Mouse (Mus musculus) lung, embryonic 16.5 days (tissue): ENCODE measurements around the gene Duox1. TPM values are rescaled to one million over a fixed set of nuclear protein-coding genes. Genes with fewer than 3 reads are reported as not detected.

Source experiments
- ATAC-seq: fragments of 200-750 bp; cut with Nextera tagmentation; 2 replicates; pipeline ENCODE4 v1.8.0; 2017; ENCODE audit warnings: low read depth, mild to moderate bottlenecking, moderate library complexity
- H3K27ac ChIP-seq: fragments of 300-500 bp; sonication (generic); 2 replicates; pipeline ENCODE4 v1.5.1; 2014; ENCODE audit warnings: mild to moderate bottlenecking, control low read depth, low read length
- H3K27me3 ChIP-seq: fragments of 300-500 bp; sonication (generic); 2 replicates; pipeline ENCODE4 v1.6.1; 2014; ENCODE audit warnings: low read depth, low read length, mixed read lengths; ENCODE audit not compliant: control insufficient read depth, insufficient read depth
- H3K36me3 ChIP-seq: fragments of 300-500 bp; sonication (generic); 2 replicates; pipeline ENCODE4 v1.6.1; 2014; ENCODE audit warnings: low read length; ENCODE audit not compliant: control insufficient read depth, insufficient read depth
- H3K4me1 ChIP-seq: fragments of 300-500 bp; sonication (generic); replicated peaks from 2 replicates; pipeline ENCODE4 v1.6.1; 2014; ENCODE audit warnings: low read length, mixed read lengths; ENCODE audit not compliant: control insufficient read depth, insufficient read depth
- H3K4me2 ChIP-seq: fragments of 300-500 bp; sonication (generic); 2 replicates; pipeline ENCODE4 v1.6.1; 2014; ENCODE audit warnings: low read depth, low read length, control low read depth
- H3K4me3 ChIP-seq: fragments of 300-500 bp; sonication (generic); 2 replicates; pipeline ENCODE4 v1.5.1; 2014; ENCODE audit warnings: mild to moderate bottlenecking, low read length, control low read depth
- H3K9ac ChIP-seq: fragments of 300-500 bp; sonication (generic); 2 replicates; pipeline ENCODE4 v1.6.1; 2014; ENCODE audit warnings: low read length, control low read depth
- H3K9me3 ChIP-seq: fragments of 300-500 bp; sonication (generic); 2 replicates; pipeline ENCODE4 v1.6.1; 2016; ENCODE audit warnings: low read length; ENCODE audit not compliant: control insufficient read depth
- WGBS: fragments of 180-500 bp; shearing (Covaris S2); extraction: QIAGEN DNeasy Blood & Tissue Kit; methylation state at CpG from one replicate; pipeline ENCODE4 v1.1.7; 2014; 5-methylcytosine and 5-hydroxymethylcytosine counted together
- polyA plus RNA-seq: library from polyadenylated mRNA; unstranded; fragments of >200 nt; fragmentation: Nextera tagmentation; extraction: Ambion mirVana; gene quantifications from 2 replicates; pipeline ENCODE4 v1.2.1, GENCODE M21; 2015

Duox1 gene
- polyA plus RNA-seq, 1 experiment from 2014 or later, result 0.03 TPM

DNA sequence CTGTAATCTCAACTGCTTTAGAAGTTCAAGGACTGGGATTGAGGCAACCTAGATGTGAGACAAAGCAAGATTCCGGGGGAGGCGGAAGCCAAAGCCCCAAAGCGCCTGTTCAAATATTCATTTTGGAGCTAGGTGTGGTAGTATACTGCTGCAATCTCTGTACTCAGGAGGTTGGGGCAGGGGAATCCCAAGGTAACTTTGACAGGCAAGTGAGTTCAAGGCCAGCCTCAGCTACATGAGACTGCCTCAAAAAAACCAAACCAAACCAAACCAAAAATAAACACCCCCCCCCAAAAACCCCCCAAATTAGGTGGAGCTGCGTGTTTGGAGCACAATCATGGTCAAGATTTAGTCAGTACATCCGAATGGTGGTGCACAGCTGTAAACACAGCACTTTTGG, 58.5 kb downstream of the Duox1 start:
- Histone ChIP-seq H3K36me3 (no peaks in the 10 kb centered on the region), H3K4me3 (no peak overlapping the region), H3K9me3 (no peaks in the 10 kb centered on the region), H3K27ac (no peak overlapping the region), H3K4me1 (0 out of 2 replicates have a peak, but pooled peaks cover 2% of the 10 kb centered on the region), H3K4me2 (no peak overlapping the region), H3K27me3 (peaks cover 5% of the 10 kb centered on the region; the same call in 1 of the 2 replicates), H3K9ac (no peak overlapping the region)
- no peak for ATAC-seq
- 67% methylated on average over 5 of the region's 5 CpGs for WGBS

DNA sequence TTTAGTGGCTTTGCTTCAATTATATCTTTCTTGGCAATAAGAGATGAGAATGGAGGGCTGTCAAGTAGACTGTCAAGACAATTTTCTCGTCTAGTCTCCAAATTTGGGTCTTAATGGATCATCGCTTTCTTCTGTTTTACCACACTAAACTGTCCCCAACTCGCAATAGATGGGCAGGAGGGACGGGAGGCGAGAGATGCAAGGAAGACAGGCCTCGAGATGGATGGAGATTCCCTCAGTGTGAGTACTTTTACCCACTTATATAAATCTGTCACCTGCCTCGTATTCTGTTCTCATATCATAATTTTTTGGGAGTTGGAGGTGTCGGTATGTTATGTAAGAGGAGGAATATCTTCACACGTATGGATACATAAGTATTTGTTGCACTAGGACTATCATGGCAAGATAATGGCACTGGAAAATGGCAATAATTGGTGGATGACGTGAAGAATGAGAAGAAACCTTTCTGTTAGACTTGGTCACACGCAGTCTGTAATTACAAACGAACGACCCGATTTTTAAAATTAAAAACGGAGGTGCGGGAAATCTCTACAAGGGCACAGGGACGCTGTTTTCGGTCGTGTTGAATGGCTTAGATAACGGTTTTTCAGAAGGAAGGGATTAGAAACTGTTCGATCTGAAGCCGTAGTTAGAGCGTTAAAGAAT, 59.3 kb downstream of the Duox1 start:
- Histone ChIP-seq H3K36me3 (no peaks in the 10 kb centered on the region), H3K27ac (no peak overlapping the region; the same call in 1 of the 2 replicates), H3K4me1 (no peaks in the 10 kb centered on the region), H3K4me2 (peak overlapping the region; percentile 64), H3K9ac (peak overlapping the region; percentile 54), H3K4me3 (peak overlapping the region; percentile 81), H3K9me3 (no peaks in the 10 kb centered on the region), H3K27me3 (peaks cover 5% of the 10 kb centered on the region; the same call in 1 of the 2 replicates)
- 14% methylated on average over 23 of the region's 23 CpGs for WGBS
- no peak for ATAC-seq

DNA sequence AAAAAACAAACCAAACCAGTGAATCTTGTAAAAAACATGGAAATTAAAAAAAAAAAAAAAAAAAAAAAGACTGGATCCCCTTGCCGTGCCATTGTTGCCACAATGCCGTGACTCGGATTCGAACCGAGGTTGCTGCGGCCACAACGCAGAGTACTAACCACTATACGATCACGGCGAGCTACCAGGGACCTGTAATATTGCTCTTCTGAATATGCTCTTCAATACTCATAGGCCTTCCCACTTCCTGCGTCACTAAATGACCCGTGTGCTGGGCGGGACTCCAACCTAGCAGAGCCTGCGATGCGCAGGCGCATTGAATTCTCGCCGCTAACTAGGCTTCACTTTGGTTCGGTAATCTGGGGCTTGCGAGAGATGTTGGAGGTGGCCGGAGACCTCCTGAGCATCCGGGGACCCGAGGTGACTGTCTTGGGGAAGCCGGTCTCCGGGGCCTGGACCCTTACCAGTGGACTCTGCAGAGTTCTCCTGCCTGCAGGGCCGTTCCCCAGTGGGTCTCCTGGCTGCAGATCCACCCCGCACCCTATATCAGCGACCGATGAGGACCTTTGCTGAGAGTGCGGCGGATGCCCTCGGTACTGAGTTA, 60.0 kb downstream of the Duox1 start:
- peak; percentile 89 for ATAC-seq
- peak overlapping the region; percentile 93 for H3K27ac ChIP-seq
- H3K4me3 ChIP-seq, result peak overlapping the region; percentile 81
- H3K27me3 ChIP-seq, result peaks cover 5% of the 10 kb centered on the region; the same call in 1 of the 2 replicates
- H3K4me1 ChIP-seq, result no peaks in the 10 kb centered on the region
- H3K4me2 ChIP-seq, result peak overlapping the region; percentile 91
- H3K9ac ChIP-seq, result peak overlapping the region; percentile 80
- H3K36me3 ChIP-seq, result no peaks in the 10 kb centered on the region
- WGBS, result under 1% methylated on average over 32 of the region's 32 CpGs
- H3K9me3 ChIP-seq, result no peaks in the 10 kb centered on the region

DNA sequence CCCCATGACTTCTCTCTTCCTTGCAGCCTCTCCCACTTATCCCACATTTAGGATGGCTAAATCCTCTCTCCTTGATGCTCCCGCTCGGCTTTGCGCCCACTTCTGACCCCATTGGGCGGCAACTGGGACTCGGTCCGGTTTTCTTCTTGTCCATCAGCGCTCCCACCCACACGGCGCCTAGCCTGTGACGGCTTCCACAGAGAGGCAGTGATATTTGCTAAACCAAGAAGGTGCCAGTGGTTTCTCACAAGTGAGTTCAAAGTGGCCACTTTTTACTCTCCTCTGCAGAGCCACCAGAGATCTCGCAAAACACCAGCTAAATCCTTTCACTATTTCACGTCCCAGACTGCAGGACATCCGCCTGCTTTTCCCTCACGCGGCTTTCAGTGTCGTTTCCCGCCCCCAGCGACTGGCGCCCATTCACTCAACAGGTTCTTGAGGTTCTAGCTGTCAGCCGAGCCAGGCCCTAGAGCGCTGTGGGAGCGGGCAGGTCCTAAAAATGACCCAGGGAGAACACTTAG, 60.6 kb downstream of the Duox1 start:
- H3K4me3 ChIP-seq, result peak overlapping the region; percentile 81
- under 1% methylated on average over 22 of the region's 22 CpGs for WGBS
- peaks cover 4% of the 10 kb centered on the region for H3K4me1 ChIP-seq
- peak overlapping the region; percentile 80 for H3K9ac ChIP-seq
- no peaks in the 10 kb centered on the region; the same call in 1 of the 2 replicates for H3K27me3 ChIP-seq
- ATAC-seq, result no peak
- no peaks in the 10 kb centered on the region for H3K9me3 ChIP-seq
- no peaks in the 10 kb centered on the region for H3K36me3 ChIP-seq
- H3K27ac ChIP-seq, result peak overlapping the region; percentile 93
- peak overlapping the region; percentile 91 for H3K4me2 ChIP-seq

DNA sequence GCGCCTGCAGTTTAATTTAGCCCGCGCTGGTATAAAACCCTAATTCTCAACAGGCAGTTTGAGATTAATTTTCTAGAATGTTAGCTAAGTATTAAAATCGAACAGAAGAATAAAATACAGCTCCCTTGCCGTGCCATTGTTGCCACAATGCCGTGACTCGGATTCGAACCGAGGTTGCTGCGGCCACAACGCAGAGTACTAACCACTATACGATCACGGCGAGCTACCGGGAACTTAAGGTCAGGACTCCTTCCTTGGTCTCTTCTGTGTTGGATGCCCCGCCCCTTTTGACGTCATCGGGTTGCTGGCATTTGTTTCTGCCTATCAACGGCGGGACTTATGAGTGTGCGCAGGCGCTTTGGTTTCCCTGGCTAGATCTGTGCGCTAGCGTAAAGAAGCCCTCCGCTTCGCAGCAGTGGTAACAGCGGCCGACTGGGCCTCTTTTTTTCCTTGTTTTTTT, 61.8 kb downstream of the Duox1 start:
- Histone ChIP-seq H3K27me3 (no peaks in the 10 kb centered on the region), H3K36me3 (no peaks in the 10 kb centered on the region), H3K4me1 (peaks cover 4% of the 10 kb centered on the region), H3K9ac (peak overlapping the region; percentile 80), H3K9me3 (no peaks in the 10 kb centered on the region), H3K4me2 (peak overlapping the region; percentile 59), H3K4me3 (peak overlapping the region; percentile 74), H3K27ac (peak overlapping the region; percentile 95)
- WGBS, result under 1% methylated on average over 28 of the region's 28 CpGs
- ATAC-seq, result peak; percentile 89

DNA sequence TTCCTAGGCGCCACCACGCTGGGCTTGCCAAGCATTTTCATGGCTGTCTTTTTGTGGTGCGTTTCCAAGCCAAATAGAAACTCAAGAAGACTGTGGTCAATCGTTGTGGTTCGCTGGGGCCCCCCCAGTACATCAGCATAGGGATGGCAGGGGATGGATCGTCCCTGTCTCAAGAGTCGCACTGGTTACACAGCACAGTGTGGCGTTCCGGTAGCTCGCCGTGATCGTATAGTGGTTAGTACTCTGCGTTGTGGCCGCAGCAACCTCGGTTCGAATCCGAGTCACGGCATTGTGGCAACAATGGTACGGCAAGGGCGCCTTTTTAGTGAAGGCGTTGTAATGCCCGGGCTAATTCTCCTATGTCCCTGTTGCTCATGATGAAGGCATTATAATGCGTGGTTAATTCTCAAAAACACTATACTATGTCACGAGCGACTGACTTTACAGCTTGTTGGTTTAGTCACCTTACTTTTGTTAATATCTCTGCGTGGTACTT, 62.3 kb downstream of the Duox1 start:
- Histone ChIP-seq H3K4me1 (peaks cover 4% of the 10 kb centered on the region), H3K27me3 (no peaks in the 10 kb centered on the region), H3K4me3 (peak overlapping the region; percentile 74), H3K9ac (peak overlapping the region; percentile 80), H3K36me3 (no peaks in the 10 kb centered on the region), H3K9me3 (no peaks in the 10 kb centered on the region), H3K27ac (peak overlapping the region; percentile 95), H3K4me2 (peak overlapping the region; percentile 59)
- WGBS, result under 1% methylated on average over 26 of the region's 26 CpGs
- ATAC-seq, result peak; percentile 80

DNA sequence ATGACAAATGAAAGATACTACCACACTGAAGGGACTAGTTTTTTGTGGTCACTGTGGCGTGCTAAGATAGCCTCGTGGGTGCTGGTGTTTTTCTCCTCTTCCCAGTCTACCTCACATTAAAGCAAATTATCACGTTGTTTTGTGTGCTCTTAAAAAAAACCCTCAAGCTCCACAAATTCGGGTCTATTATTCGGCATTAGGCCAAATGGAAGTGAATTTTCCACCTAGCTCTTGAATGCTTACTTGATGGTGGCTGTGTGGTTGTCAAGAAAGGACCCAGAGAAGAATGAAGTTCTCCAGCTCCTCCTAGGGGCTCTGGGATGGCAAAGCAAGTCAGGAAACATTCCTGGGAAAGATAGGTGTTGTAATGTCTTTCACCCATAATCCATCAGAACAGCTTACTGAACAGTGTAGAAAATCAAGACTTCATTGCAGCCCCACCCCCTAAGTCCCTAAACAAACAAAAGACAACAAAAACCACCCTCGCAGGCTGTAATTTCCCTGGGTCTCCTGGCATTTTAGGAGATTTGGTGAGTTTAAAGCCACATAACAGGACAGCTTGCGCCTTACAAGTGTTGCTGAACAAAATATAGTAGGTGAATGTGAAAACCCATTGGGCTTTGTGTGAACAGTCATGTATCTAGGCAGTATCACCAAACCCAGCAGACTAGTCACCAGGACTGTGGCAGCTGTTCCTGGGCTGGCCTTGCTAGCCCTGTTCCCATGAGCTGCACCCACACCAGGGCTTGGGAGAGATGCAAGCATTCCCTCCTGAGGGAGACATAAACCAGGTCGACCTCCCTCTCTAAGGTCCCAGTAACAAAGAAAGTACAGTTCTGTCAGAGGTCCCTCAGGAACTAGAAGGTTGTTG, 63.2 kb downstream of the Duox1 start:
- Histone ChIP-seq H3K4me2 (peak overlapping the region; percentile 59), H3K4me3 (peak overlapping the region; percentile 74), H3K9me3 (no peaks in the 10 kb centered on the region), H3K36me3 (no peaks in the 10 kb centered on the region), H3K4me1 (peaks cover 4% of the 10 kb centered on the region), H3K9ac (no peak overlapping the region), H3K27ac (peak overlapping the region; percentile 52; the same call in 1 of the 2 replicates), H3K27me3 (no peaks in the 10 kb centered on the region)
- ATAC-seq, result no peak
- WGBS, result 14% methylated on average over 8 of the region's 8 CpGs

DNA sequence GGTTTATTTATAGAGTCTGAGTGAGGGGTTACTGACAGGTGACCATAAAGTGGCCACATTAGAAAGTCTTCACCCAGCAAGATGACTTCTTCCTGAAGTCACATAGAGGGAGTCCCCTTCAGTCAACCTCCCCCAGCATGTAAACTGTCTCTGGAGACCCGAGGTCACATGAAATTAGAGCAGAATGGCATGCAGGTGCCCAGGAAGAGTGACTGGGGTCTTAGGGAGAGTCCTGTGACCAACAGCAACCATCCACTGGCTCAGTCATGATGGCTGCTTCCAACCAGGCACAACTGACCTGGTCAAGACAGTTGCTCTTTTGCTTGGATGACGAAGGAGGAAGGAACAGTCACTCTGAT, 63.8 kb downstream of the Duox1 start:
- no peak overlapping the region for H3K4me3 ChIP-seq
- H3K36me3 ChIP-seq, result no peaks in the 10 kb centered on the region
- no peaks in the 10 kb centered on the region for H3K27me3 ChIP-seq
- no peaks in the 10 kb centered on the region for H3K9me3 ChIP-seq
- H3K4me2 ChIP-seq, result no peak overlapping the region
- no peak for ATAC-seq
- peaks cover 4% of the 10 kb centered on the region for H3K4me1 ChIP-seq
- H3K9ac ChIP-seq, result no peak overlapping the region
- H3K27ac ChIP-seq, result no peak overlapping the region
- 46% methylated on average over 2 of the region's 2 CpGs for WGBS
